In genomic region chr14:60310691-60311090, GRCm38 (mm10) we compare ENCODE assay signal across 21 mouse cellular contexts. TPM values are rescaled to one million over a fixed set of nuclear protein-coding genes. Genes with fewer than 3 reads are reported as not detected.
DNase-seq lines count a peak whose midpoint lies in the region; ATAC-seq and TF ChIP-seq lines count a peak whose summit lies in the region.
"Had no signal": no experiment of that assay in that cellular context is flagged by ENCODE, and none has a peak within 500 bp of the region (broad histone marks: within the 10 kb centered on the region; RNA-seq: fewer than 3 reads in every experiment).

No protein-coding gene starts in this region.

- no peak for TF ChIP-seq POLR2A in brain, embryonic 14.5 days (IDR thresholded peaks at IDR 0.05; ENCODE audit: borderline replicate concordance, extremely low read depth, insufficient read depth, insufficient read length, poor library complexity, severe bottlenecking)

- H3K9me3 ChIP-seq in forebrain, embryonic 14.5 days (replicated peaks; ENCODE audit: control insufficient read depth, low read length) = no peaks in the 10 kb centered on the region
- H3K9me3 ChIP-seq in forebrain, embryonic 11.5 days (ENCODE audit: control insufficient read depth, low read length) = peaks cover 2% of the 10 kb centered on the region; the same call in 1 of the 2 replicates
- H3K9me3 ChIP-seq: embryonic facial prominence, embryonic 10.5 days had no signal

- no peaks in the 10 kb centered on the region for H3K4me1 ChIP-seq in forebrain, embryonic 14.5 days (ENCODE audit: control insufficient read depth, insufficient read depth, low read length)
- H3K4me1 ChIP-seq in forebrain, embryonic 11.5 days (replicated peaks; ENCODE audit: control insufficient read depth, insufficient read depth, low read length) = no peaks in the 10 kb centered on the region
- H3K4me1 ChIP-seq: embryonic facial prominence, embryonic 10.5 days had no signal

- H3K9ac ChIP-seq in forebrain, embryonic 14.5 days (ENCODE audit: low read length) = no peak overlapping the region
- no peak overlapping the region for H3K9ac ChIP-seq in forebrain, embryonic 11.5 days (ENCODE audit: low read length)
- H3K9ac ChIP-seq: forebrain, postnatal 0 days; neural tube, embryonic 13.5 days had no signal

- H3K27me3 ChIP-seq in forebrain, embryonic 14.5 days (replicated peaks; ENCODE audit: control insufficient read depth, insufficient read depth, low read length) = no peaks in the 10 kb centered on the region
- no peaks in the 10 kb centered on the region for H3K27me3 ChIP-seq in forebrain, embryonic 11.5 days (ENCODE audit: control insufficient read depth, insufficient read depth, low read length)
- H3K27me3 ChIP-seq: neural tube, embryonic 13.5 days had no signal

- no peak for ATAC-seq in forebrain, embryonic 14.5 days
- no peak for ATAC-seq in forebrain, embryonic 11.5 days (replicated peaks; ENCODE audit: low FRiP score)
- ATAC-seq in CD4-positive, CD25-positive, alpha-beta regulatory T cell, adult 4 months = no peak
- ATAC-seq: forebrain, postnatal 0 days; Patski had no signal

- no peak overlapping the region for H3K4me3 ChIP-seq in forebrain, embryonic 14.5 days (ENCODE audit: low read depth, low read length)
- H3K4me3 ChIP-seq in forebrain, embryonic 11.5 days (ENCODE audit: low read depth, low read length) = no peak overlapping the region
- H3K4me3 ChIP-seq: embryonic facial prominence, embryonic 10.5 days; erythroblast, embryonic 14.5 days; layer of hippocampus, adult 2 months; neural tube, embryonic 13.5 days had no signal

- no peak overlapping the region for H3K4me2 ChIP-seq in forebrain, embryonic 14.5 days (ENCODE audit: low read length)
- no peak overlapping the region for H3K4me2 ChIP-seq in forebrain, embryonic 11.5 days (ENCODE audit: low read depth, low read length, severe bottlenecking)
- H3K4me2 ChIP-seq: neural tube, embryonic 13.5 days had no signal

- 69% methylated on average over 4 of the region's 4 CpGs for WGBS in forebrain, embryonic 14.5 days
- 81% methylated on average over 4 of the region's 4 CpGs for WGBS in forebrain, embryonic 11.5 days

- DNase-seq in forebrain, embryonic 14.5 days (ENCODE audit: low spot score) = peak; percentile 8
- no peak for DNase-seq in forebrain, embryonic 11.5 days (ENCODE audit: low spot score)
- peak; percentile 75 to 90 for DNase-seq in adrenal gland, adult (ENCODE audit: inconsistent age in 2 of 2, low spot score in 1 of 2)
- peak; percentile 32 for DNase-seq in brain, embryonic 14.5 days (ENCODE audit: low read depth)
- peak; percentile 69 to 78 for DNase-seq in cerebellum, postnatal 14 days
- no peak for DNase-seq in urinary bladder, adult 2 months (ENCODE audit: low spot score)
- no peak for DNase-seq in kidney, adult 8-10 months
- DNase-seq: forebrain, postnatal 0 days; gastrocnemius, postnatal 25 days; liver; lung, adult 18-20 months; lung, postnatal 36 days; thymus, adult 2 months had no signal

- H3K36me3 ChIP-seq in forebrain, embryonic 14.5 days (ENCODE audit: control insufficient read depth, insufficient read depth, low read length) = no peaks in the 10 kb centered on the region
- no peaks in the 10 kb centered on the region for H3K36me3 ChIP-seq in forebrain, embryonic 11.5 days (ENCODE audit: control insufficient read depth, insufficient read depth, low read length)
- H3K36me3 ChIP-seq: embryonic facial prominence, embryonic 10.5 days; neural tube, embryonic 13.5 days had no signal

- no peak overlapping the region for H3K27ac ChIP-seq in forebrain, embryonic 14.5 days (ENCODE audit: low read depth, low read length)
- H3K27ac ChIP-seq in forebrain, embryonic 11.5 days (ENCODE audit: low read depth, low read length) = no peak overlapping the region
- H3K27ac ChIP-seq: embryonic facial prominence, embryonic 10.5 days; layer of hippocampus, adult 2 months; neural tube, embryonic 13.5 days had no signal

- TF ChIP-seq CTCF in brain, embryonic 14.5 days (IDR thresholded peaks at IDR 0.05; ENCODE audit: borderline replicate concordance, extremely low read depth, insufficient read depth, insufficient read length) = no peak

RNA-seq across cellular contexts. Expression of gene Mtmr6, which starts 45.7 kb away (rescaled TPM):
- polyA plus RNA-seq in forebrain, embryonic 14.5 days (2014; fragmentation: Nextera tagmentation; extraction: Ambion mirVana) = 68.2 and 74.9 TPM in 2 replicates
- 44.3 and 45.0 TPM in 2 replicates for polyA plus RNA-seq in forebrain, embryonic 11.5 days (2014; fragmentation: Nextera tagmentation; extraction: Ambion mirVana)
- polyA plus RNA-seq in brain, embryonic 14.5 days (2012; rRNA removed) = 43.8 and 44.8 TPM in 2 replicates
- 48.9 and 53.3 TPM in 2 replicates for polyA plus RNA-seq in urinary bladder, adult 2 months (2012; rRNA removed)
- polyA plus RNA-seq in CD4-positive, CD25-positive, alpha-beta regulatory T cell, adult 4 months (2017; shearing (Covaris generic)) = 10 to 100 TPM; 45.4 to 59.2 TPM

RNA-seq across cellular contexts. Expression of gene Gm49336, which starts 59.4 kb away (rescaled TPM):
- polyA plus RNA-seq in forebrain, embryonic 14.5 days (2014; fragmentation: Nextera tagmentation; extraction: Ambion mirVana) = 61.0 and 71.8 TPM in 2 replicates
- 76.2 and 84.0 TPM in 2 replicates for polyA plus RNA-seq in forebrain, embryonic 11.5 days (2014; fragmentation: Nextera tagmentation; extraction: Ambion mirVana)
- polyA plus RNA-seq in brain, embryonic 14.5 days (2012; rRNA removed) = 52.3 and 54.3 TPM in 2 replicates
- 23.6 and 26.1 TPM in 2 replicates for polyA plus RNA-seq in urinary bladder, adult 2 months (2012; rRNA removed)
- polyA plus RNA-seq in CD4-positive, CD25-positive, alpha-beta regulatory T cell, adult 4 months (2017; shearing (Covaris generic)) = 10 to 100 TPM; 14.7 to 20.6 TPM

RNA-seq across cellular contexts. Expression of gene Nupl1, which starts 59.5 kb away (rescaled TPM):
- not detected in 2 replicates for polyA plus RNA-seq in forebrain, embryonic 14.5 days (2014; fragmentation: Nextera tagmentation; extraction: Ambion mirVana)
- not detected in 2 replicates for polyA plus RNA-seq in forebrain, embryonic 11.5 days (2014; fragmentation: Nextera tagmentation; extraction: Ambion mirVana)
- polyA plus RNA-seq in brain, embryonic 14.5 days (2012; rRNA removed) = not detected in 2 replicates
- polyA plus RNA-seq in urinary bladder, adult 2 months (2012; rRNA removed) = not detected in 2 replicates
- under 1 TPM; 0.09 to 0.30 TPM for polyA plus RNA-seq in CD4-positive, CD25-positive, alpha-beta regulatory T cell, adult 4 months (2017; shearing (Covaris generic))
- polyA plus RNA-seq: embryonic facial prominence, embryonic 10.5 days; erythroblast, embryonic 14.5 days; forebrain, postnatal 0 days; kidney, embryonic 14.5 days; neural tube, embryonic 13.5 days; Patski; stomach, embryonic 14.5 days; thymus, adult 2 months had no signal

Comparison
In these comparisons a context has a peak if more than half of its experiments do, and no peak if none do; other contexts are left out.
1. DNase-seq: peak in forebrain, embryonic 14.5 days (single experiment), adrenal gland, adult (2 of 2), brain, embryonic 14.5 days (single experiment) and cerebellum, postnatal 14 days (2 of 2); none in forebrain, embryonic 11.5 days (single experiment), urinary bladder, adult 2 months (single experiment) and kidney, adult 8-10 months (0 of 2).